Mouse (Mus musculus) kidney, adult 2 months (tissue): Measurements from ENCODE around the gene Zbtb12.
"Not testable (repeated sequence)": the region's sequence is repeated elsewhere in the genome, so short reads cannot be mapped to it uniquely, and the experiment has no call there.

Experiments
- CTCF ChIP-seq: fragments of 200-500 bp; conservative IDR thresholded peaks from 2 replicates; pipeline ENCODE4 v1.5.1; 2011; ENCODE audit warnings: low read depth, mild to moderate bottlenecking, control low read depth, low read length, moderate library complexity, mixed read lengths; ENCODE audit not compliant: insufficient read depth, insufficient read length
- POLR2A ChIP-seq: fragments of 200-500 bp; IDR thresholded peaks from one replicate; pipeline ENCODE4 v1.6.1; 2011; ENCODE audit warnings: low read depth, low read length, control low read depth

DNA sequence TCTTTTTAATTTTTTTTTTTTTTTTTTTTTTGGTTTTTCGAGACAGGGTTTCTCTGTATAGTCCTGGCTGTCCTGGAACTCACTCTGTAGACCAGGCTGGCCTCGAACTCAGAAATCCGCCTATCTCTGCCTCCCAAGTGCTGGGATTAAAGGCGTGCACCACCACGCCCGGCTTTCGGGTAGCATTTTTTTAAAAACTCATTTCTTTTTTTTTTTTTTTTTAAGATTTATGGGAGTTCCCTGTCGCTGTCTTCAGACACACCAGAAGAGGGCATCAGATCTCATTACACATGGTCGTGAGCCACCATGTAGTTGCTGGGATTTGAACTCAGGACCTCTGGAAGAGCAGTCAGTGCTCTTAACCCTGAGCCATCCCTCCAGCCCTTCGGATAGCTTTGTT lies 22.7 kb downstream of the Zbtb12 start:
- TF ChIP-seq CTCF, POLR2A: not testable (repeated sequence)
